Mouse (Mus musculus): ENCODE data around the gene Trim15. TPM values are rescaled to one million over a fixed set of nuclear protein-coding genes. Genes with fewer than 3 reads are reported as not detected.

Gene Trim15
- total and polyA plus RNA-seq, 3 experiments: 0.07 TPM; not detected in 2

DNA sequence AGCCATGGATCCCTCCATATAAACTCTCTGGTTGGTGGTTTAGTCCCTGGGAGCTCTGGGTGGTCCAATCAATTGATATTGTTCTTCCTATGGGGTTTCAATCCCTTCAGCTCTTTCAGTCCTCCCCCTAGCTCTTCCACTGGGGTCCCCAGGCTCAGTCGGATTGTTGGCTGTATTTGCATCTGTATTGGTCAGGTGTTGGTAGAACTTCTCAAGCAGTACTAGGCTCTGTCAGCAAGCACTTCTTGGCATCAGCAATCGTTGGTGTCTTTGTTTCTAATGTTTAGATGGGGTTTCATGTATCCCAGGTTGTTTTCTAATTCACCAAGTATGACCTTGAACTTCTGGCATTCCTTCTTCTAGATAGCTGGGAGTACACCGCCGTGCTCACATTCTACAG, 34.3 kb downstream of the Trim15 start:
- no peak for DNase-seq (ENCODE audit: low read depth, low spot score)
- no peak for TF ChIP-seq MEF2A (IDR thresholded peaks at IDR 0.05; ENCODE audit: extremely low read depth, insufficient replicate concordance, low read depth, low read length, poor library complexity, severe bottlenecking)
- no peak for TF ChIP-seq POLR2AphosphoS5 (IDR thresholded peaks at IDR 0.05; ENCODE audit: borderline replicate concordance, low read depth, low read length)
- no peak for TF ChIP-seq SMC3 (IDR thresholded peaks at IDR 0.05; ENCODE audit: low read depth, low read length)
- TF ChIP-seq ETS1 (IDR thresholded peaks at IDR 0.05; ENCODE audit: low read depth, low read length): no peak
- TF ChIP-seq ZC3H11A (IDR thresholded peaks at IDR 0.05; ENCODE audit: low read depth, low read length): no peak
- TF ChIP-seq POLR2AphosphoS2 (IDR thresholded peaks at IDR 0.05; ENCODE audit: low read length): no peak

DNA sequence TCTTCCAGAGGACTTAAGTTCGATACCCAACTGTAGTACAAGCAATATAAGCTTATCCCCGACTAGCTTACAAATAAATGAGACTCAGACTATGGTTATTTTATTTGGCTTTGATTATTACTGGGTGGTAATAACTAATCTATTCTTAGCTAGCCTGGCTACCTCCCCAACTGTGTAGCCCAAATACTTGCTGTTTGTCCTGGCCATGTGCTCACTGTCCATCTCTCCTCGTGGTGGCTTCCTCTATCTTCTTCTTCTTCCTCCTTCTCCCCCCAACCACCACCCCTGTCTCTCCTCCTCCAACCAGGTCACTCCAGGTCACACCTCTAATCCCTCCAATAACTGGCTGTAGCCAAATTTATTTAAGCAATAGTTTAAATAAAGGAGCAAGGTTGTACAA, 36.5 kb downstream of the Trim15 start:
- DNase-seq (ENCODE audit: low read depth, low spot score): no peak
- H3K9me3 ChIP-seq (replicated peaks; ENCODE audit: insufficient read depth, low read length): no peaks in the 10 kb centered on the region
- no peaks in the 10 kb centered on the region; a peak in 1 of 4 replicates for H3K4me1 ChIP-seq (ENCODE audit: control insufficient read depth in 1 of 2, insufficient read depth in 2 of 2, low read length in 2 of 2)
- no peak overlapping the region for H3K27ac ChIP-seq (ENCODE audit: control insufficient read depth, low read depth, low read length)
- H3K4me3 ChIP-seq (ENCODE audit: control insufficient read depth in 1 of 2, insufficient read depth in 1 of 2, low read depth in 2 of 2, low read length in 2 of 2): no peak overlapping the region
- TF ChIP-seq ZKSCAN1 (IDR thresholded peaks at IDR 0.05; ENCODE audit: low read depth, low read length) (no peak), MAX (IDR thresholded peaks at IDR 0.05; ENCODE audit: low read length) (no peak), ZMIZ1 (IDR thresholded peaks at IDR 0.05; ENCODE audit: low read depth, low read length) (no peak), EP300 (IDR thresholded peaks at IDR 0.05; ENCODE audit: low read depth in 1 of 2, low read length in 2 of 2) (no peak), KAT2A (conservative IDR thresholded peaks at IDR 0.05; ENCODE audit: low read depth, low read length) (no peak), ZC3H11A (IDR thresholded peaks at IDR 0.05; ENCODE audit: low read depth, low read length) (no peak), CHD2 (IDR thresholded peaks at IDR 0.05; ENCODE audit: low read length) (no peak), MYB (IDR thresholded peaks at IDR 0.05; ENCODE audit: low read depth, low read length) (no peak)
- no peaks in the 10 kb centered on the region for H3K36me3 ChIP-seq (ENCODE audit: control insufficient read depth in 1 of 2, insufficient read depth in 2 of 2, low read length in 2 of 2)
- H3K9ac ChIP-seq (ENCODE audit: control insufficient read depth, low read depth, low read length, poor library complexity, severe bottlenecking): no peak overlapping the region
- H3K27me3 ChIP-seq (ENCODE audit: control insufficient read depth in 1 of 2, insufficient read depth in 2 of 2, low read length in 2 of 2): peaks cover 12 to 18% of the 10 kb centered on the region in 2 experiments
- no peaks in the 10 kb centered on the region for H3K79me2 ChIP-seq (ENCODE audit: control insufficient read depth, insufficient read depth, low read length, poor library complexity)

More for the DNA sequence above, 34.3 kb downstream of the Trim15 start:
- peaks cover 12 to 18% of the 10 kb centered on the region in 2 experiments for H3K27me3 ChIP-seq (ENCODE audit: control insufficient read depth in 1 of 2, insufficient read depth in 2 of 2, low read length in 2 of 2)
- no peak overlapping the region for H3K9ac ChIP-seq (ENCODE audit: control insufficient read depth, low read depth, low read length, poor library complexity, severe bottlenecking)
- peaks cover 2 to 3% of the 10 kb centered on the region in 2 experiments; a peak in 3 of 4 replicates for H3K4me1 ChIP-seq (ENCODE audit: control insufficient read depth in 1 of 2, insufficient read depth in 2 of 2, low read length in 2 of 2)
- no peak overlapping the region for H3K4me3 ChIP-seq (ENCODE audit: control insufficient read depth in 1 of 2, insufficient read depth in 1 of 2, low read depth in 2 of 2, low read length in 2 of 2)
- H3K79me2 ChIP-seq (ENCODE audit: control insufficient read depth, insufficient read depth, low read length, poor library complexity): no peaks in the 10 kb centered on the region
- peaks cover 0 to under 1% of the 10 kb centered on the region in 2 experiments; a peak in 1 of 4 replicates for H3K36me3 ChIP-seq (ENCODE audit: control insufficient read depth in 1 of 2, insufficient read depth in 2 of 2, low read length in 2 of 2)
- no peak overlapping the region for H3K27ac ChIP-seq (ENCODE audit: control insufficient read depth, low read depth, low read length)
- H3K9me3 ChIP-seq (replicated peaks; ENCODE audit: insufficient read depth, low read length): no peaks in the 10 kb centered on the region

DNA sequence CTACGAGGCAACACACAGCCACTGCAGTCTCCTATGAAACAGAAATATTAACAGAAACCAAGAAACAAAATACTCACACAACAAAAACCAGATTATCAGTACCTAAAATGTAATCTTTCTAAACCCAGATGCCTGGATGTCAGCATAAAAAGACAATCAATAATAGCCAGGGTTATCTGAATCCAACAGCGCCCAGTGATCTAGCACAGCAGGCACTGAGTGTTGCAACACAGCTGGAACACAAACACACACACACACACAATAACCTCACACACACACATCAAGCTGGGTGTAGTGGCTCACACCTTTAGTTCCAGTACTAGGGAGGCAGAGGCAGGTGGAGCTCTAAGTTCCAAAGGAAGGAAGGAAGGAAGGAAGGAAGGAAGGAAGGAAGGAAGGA, 38.5 kb downstream of the Trim15 start:
- DNase-seq (ENCODE audit: low read depth, low spot score): no peak
- TF ChIP-seq TAL1 (IDR thresholded peaks at IDR 0.05; ENCODE audit: low read length): peak; percentile 16; the same call in 1 of the 2 replicates
- TF ChIP-seq ZMIZ1 (IDR thresholded peaks at IDR 0.05; ENCODE audit: low read depth, low read length): no peak
- TF ChIP-seq RCOR1 (IDR thresholded peaks at IDR 0.05; ENCODE audit: low read depth, low read length): no peak

More for the DNA sequence above, 38.5 kb downstream of the Trim15 start:
- H3K9ac ChIP-seq (ENCODE audit: control insufficient read depth, low read depth, low read length, poor library complexity, severe bottlenecking): no peak overlapping the region
- no peaks in the 10 kb centered on the region for H3K9me3 ChIP-seq (replicated peaks; ENCODE audit: insufficient read depth, low read length)
- no peaks in the 10 kb centered on the region; a peak in 1 of 4 replicates for H3K4me1 ChIP-seq (ENCODE audit: control insufficient read depth in 1 of 2, insufficient read depth in 2 of 2, low read length in 2 of 2)
- peaks cover 6 to 18% of the 10 kb centered on the region in 2 experiments; a peak in 3 of 4 replicates for H3K27me3 ChIP-seq (ENCODE audit: control insufficient read depth in 1 of 2, insufficient read depth in 2 of 2, low read length in 2 of 2)
- H3K79me2 ChIP-seq (ENCODE audit: control insufficient read depth, insufficient read depth, low read length, poor library complexity): no peaks in the 10 kb centered on the region
- no peak overlapping the region for H3K4me3 ChIP-seq (ENCODE audit: control insufficient read depth in 1 of 2, insufficient read depth in 1 of 2, low read depth in 2 of 2, low read length in 2 of 2)
- no peak overlapping the region for H3K27ac ChIP-seq (ENCODE audit: control insufficient read depth, low read depth, low read length)
- H3K36me3 ChIP-seq (ENCODE audit: control insufficient read depth in 1 of 2, insufficient read depth in 2 of 2, low read length in 2 of 2): no peaks in the 10 kb centered on the region
